Mouse (Mus musculus): ENCODE measurements around the gene Macf1. TPM values are rescaled to one million over a fixed set of nuclear protein-coding genes. Genes with fewer than 3 reads are reported as not detected.

Macf1 gene
- total RNA-seq, 2 experiments from 2014 or later: 231 to 247 TPM

- Histone ChIP-seq H3K4me3 (no peak overlapping the region), H3K27ac (peak overlapping the region; percentile 64; the same call in 1 of the 2 replicates)
- DNase-seq (ENCODE audit: low spot score in 2 of 2): no peak
- TF ChIP-seq CTCF (conservative IDR thresholded peaks at IDR 0.05): no peak
Measured at GRCm38 (mm10) chr4:123594381-123594806, 89.8 kb downstream of the Macf1 start.

GRCm38 (mm10) chr4:123593664-123594063 lies 90.5 kb downstream of the Macf1 start:
- no peak for DNase-seq (ENCODE audit: low spot score in 2 of 2)
- peak overlapping the region; percentile 64; the same call in 1 of the 2 replicates for H3K27ac ChIP-seq

GRCm38 (mm10) chr4:123592046-123592445 lies 92.1 kb downstream of the Macf1 start:
- DNase-seq (ENCODE audit: low spot score in 2 of 2): no peak
- Histone ChIP-seq H3K4me3 (no peak overlapping the region), H3K27ac (no peak overlapping the region)
- TF ChIP-seq CTCF (conservative IDR thresholded peaks at IDR 0.05): no peak

More at GRCm38 (mm10) chr4:123593664-123594063, 90.5 kb downstream of the Macf1 start:
- no peak for TF ChIP-seq CTCF (conservative IDR thresholded peaks at IDR 0.05)
- H3K4me3 ChIP-seq: no peak overlapping the region

- Histone ChIP-seq H3K4me3 (no peak overlapping the region), H3K27ac (0 out of 2 replicates have a peak overlapping the region, but pooled peaks have one; percentile 24)
- TF ChIP-seq CTCF (conservative IDR thresholded peaks at IDR 0.05): no peak
- DNase-seq (ENCODE audit: low spot score in 2 of 2): no peak
Measured at GRCm38 (mm10) chr4:123591026-123591635, 93.0 kb downstream of the Macf1 start.

GRCm38 (mm10) chr4:123589496-123589895 lies 94.7 kb downstream of the Macf1 start:
- peak overlapping the region; percentile 73 for H3K27ac ChIP-seq
- DNase-seq (ENCODE audit: low spot score in 2 of 2): no peak

GRCm38 (mm10) chr4:123588353-123589301 lies 95.5 kb downstream of the Macf1 start:
- DNase-seq (ENCODE audit: low spot score in 2 of 2): no peak
- Histone ChIP-seq H3K4me3 (no peak overlapping the region), H3K27ac (peak overlapping the region; percentile 73)
- TF ChIP-seq CTCF (conservative IDR thresholded peaks at IDR 0.05): peak; percentile 80

More at GRCm38 (mm10) chr4:123589496-123589895, 94.7 kb downstream of the Macf1 start:
- no peak overlapping the region for H3K4me3 ChIP-seq
- TF ChIP-seq CTCF (conservative IDR thresholded peaks at IDR 0.05): no peak

- TF ChIP-seq CTCF (conservative IDR thresholded peaks at IDR 0.05): no peak
- Histone ChIP-seq H3K4me3 (no peak overlapping the region), H3K27ac (0 out of 2 replicates have a peak overlapping the region, but pooled peaks have one; percentile 8)
- no peak for DNase-seq (ENCODE audit: low spot score in 2 of 2)
Measured at GRCm38 (mm10) chr4:123587616-123588015, 96.5 kb downstream of the Macf1 start.

- no peak for DNase-seq (ENCODE audit: low spot score in 2 of 2)
- TF ChIP-seq CTCF (conservative IDR thresholded peaks at IDR 0.05): no peak
- Histone ChIP-seq H3K4me3 (no peak overlapping the region), H3K27ac (peak overlapping the region; percentile 28; the same call in 1 of the 2 replicates)
Measured at GRCm38 (mm10) chr4:123584720-123585093, 99.5 kb downstream of the Macf1 start.

- 0 out of 2 replicates have a peak overlapping the region, but pooled peaks have one; percentile 15 for H3K27ac ChIP-seq
- no peak overlapping the region for H3K4me3 ChIP-seq
- peak; percentile 75 for TF ChIP-seq CTCF (conservative IDR thresholded peaks at IDR 0.05)
- DNase-seq (ENCODE audit: low spot score in 2 of 2): no peak
Measured at GRCm38 (mm10) chr4:123584084-123584719, 100.0 kb downstream of the Macf1 start.

- H3K27ac ChIP-seq: no peak overlapping the region
- H3K4me3 ChIP-seq: no peak overlapping the region
- no peak for TF ChIP-seq CTCF (conservative IDR thresholded peaks at IDR 0.05)
- no peak for DNase-seq (ENCODE audit: low spot score in 2 of 2)
Measured at GRCm38 (mm10) chr4:123577469-123578088, 106.6 kb downstream of the Macf1 start.

- DNase-seq (ENCODE audit: low spot score in 2 of 2): peak in 1 of 2 experiments; percentile 19
- TF ChIP-seq CTCF (conservative IDR thresholded peaks at IDR 0.05): no peak
- Histone ChIP-seq H3K4me3 (peak overlapping the region; percentile 29), H3K27ac (peak overlapping the region; percentile 79)
Measured at GRCm38 (mm10) chr4:123572434-123573336, 111.5 kb downstream of the Macf1 start.
